Comparison of ENCODE assay signal across 8 mouse cellular contexts in genomic region chr17:43326726-43327700, GRCm38 (mm10). TPM values are rescaled to one million over a fixed set of nuclear protein-coding genes. Genes with fewer than 3 reads are reported as not detected.
A peak's percentile ranks its signal among the peaks of the same experiment; 100 is the strongest.
DNase-seq lines count a peak whose midpoint lies in the region; ATAC-seq and TF ChIP-seq lines count a peak whose summit lies in the region.

No protein-coding gene starts in this region.

- H3K4me3 ChIP-seq in embryonic facial prominence, embryonic 15.5 days (replicated peaks), result peak overlapping the region; percentile 34
- peak overlapping the region; percentile 49 for H3K4me3 ChIP-seq in heart, embryonic 16.5 days (ENCODE audit: low read length)
- no peak overlapping the region; the same call in 1 of the 2 replicates for H3K4me3 ChIP-seq in kidney, postnatal 0 days (replicated peaks; ENCODE audit: low read depth, low read length)
- peak overlapping the region; percentile 38 for H3K4me3 ChIP-seq in lung, embryonic 16.5 days (ENCODE audit: low read length)

- H3K9me3 ChIP-seq in embryonic facial prominence, embryonic 15.5 days (replicated peaks), result no peaks in the 10 kb centered on the region
- no peaks in the 10 kb centered on the region; the same call in 1 of the 2 replicates for H3K9me3 ChIP-seq in heart, embryonic 16.5 days (replicated peaks; ENCODE audit: control insufficient read depth, low read length)
- H3K9me3 ChIP-seq in kidney, postnatal 0 days (replicated peaks; ENCODE audit: low read length), result no peaks in the 10 kb centered on the region
- peaks cover 6% of the 10 kb centered on the region for H3K9me3 ChIP-seq in lung, embryonic 16.5 days (ENCODE audit: control insufficient read depth, low read length)

- no peaks in the 10 kb centered on the region for H3K27me3 ChIP-seq in embryonic facial prominence, embryonic 15.5 days
- H3K27me3 ChIP-seq in heart, embryonic 16.5 days (ENCODE audit: control insufficient read depth, insufficient read depth, low read length), result no peaks in the 10 kb centered on the region
- no peaks in the 10 kb centered on the region for H3K27me3 ChIP-seq in kidney, postnatal 0 days (ENCODE audit: insufficient read depth, low read length)
- H3K27me3 ChIP-seq in lung, embryonic 16.5 days (ENCODE audit: control insufficient read depth, insufficient read depth, low read depth, low read length), result no peaks in the 10 kb centered on the region

- WGBS in embryonic facial prominence, embryonic 15.5 days, result 13% methylated on average over 29 of the region's 29 CpGs
- WGBS in heart, embryonic 16.5 days, result 15% methylated on average over 29 of the region's 29 CpGs
- WGBS in kidney, postnatal 0 days, result 19% methylated on average over 28 of the region's 29 CpGs
- WGBS in lung, embryonic 16.5 days, result 13% methylated on average over 29 of the region's 29 CpGs

- H3K4me1 ChIP-seq in embryonic facial prominence, embryonic 15.5 days, result 0 out of 2 replicates have a peak, but pooled peaks cover 3% of the 10 kb centered on the region
- H3K4me1 ChIP-seq in heart, embryonic 16.5 days (ENCODE audit: control insufficient read depth, insufficient read depth, low read length), result peaks cover 7% of the 10 kb centered on the region
- H3K4me1 ChIP-seq in kidney, postnatal 0 days (replicated peaks; ENCODE audit: insufficient read depth, low read length), result 0 out of 2 replicates have a peak, but pooled peaks cover 7% of the 10 kb centered on the region
- peaks cover 12% of the 10 kb centered on the region for H3K4me1 ChIP-seq in lung, embryonic 16.5 days (replicated peaks; ENCODE audit: control insufficient read depth, insufficient read depth, low read length)

- peak; percentile 67 for ATAC-seq in embryonic facial prominence, embryonic 15.5 days (ENCODE audit: insufficient number of reproducible peaks, low FRiP score, low TSS enrichment, low read depth)
- ATAC-seq in heart, embryonic 16.5 days (replicated peaks; ENCODE audit: extremely low read depth, insufficient read depth, low FRiP score), result peak; percentile 87
- ATAC-seq in kidney, postnatal 0 days (replicated peaks; ENCODE audit: low FRiP score, low read depth), result peak; percentile 81
- ATAC-seq in lung, embryonic 16.5 days (ENCODE audit: low read depth), result peak; percentile 92
- ATAC-seq in activated CD4-positive, CD25-positive, alpha-beta regulatory T cell, adult 4 months, result no peak

- 0 out of 2 replicates have a peak overlapping the region, but pooled peaks have one; percentile 17 for H3K27ac ChIP-seq in embryonic facial prominence, embryonic 15.5 days (replicated peaks)
- H3K27ac ChIP-seq in heart, embryonic 16.5 days (ENCODE audit: low read length), result peak overlapping the region; percentile 66
- H3K27ac ChIP-seq in kidney, postnatal 0 days, result peak overlapping the region; percentile 52
- peak overlapping the region; percentile 62 for H3K27ac ChIP-seq in lung, embryonic 16.5 days (ENCODE audit: low read length)

- H3K9ac ChIP-seq in embryonic facial prominence, embryonic 15.5 days, result no peak overlapping the region
- peak overlapping the region; percentile 67 for H3K9ac ChIP-seq in heart, embryonic 16.5 days (ENCODE audit: low read length)
- H3K9ac ChIP-seq in kidney, postnatal 0 days (ENCODE audit: low read depth, low read length), result 0 out of 2 replicates have a peak overlapping the region, but pooled peaks have one; percentile 32
- H3K9ac ChIP-seq in lung, embryonic 16.5 days (ENCODE audit: low read length), result peak overlapping the region; percentile 58

- TF ChIP-seq CTCF in kidney, postnatal 0 days (IDR thresholded peaks at IDR 0.05; ENCODE audit: low read depth), result peak; percentile 80

- peak overlapping the region; percentile 57 for H3K4me2 ChIP-seq in embryonic facial prominence, embryonic 15.5 days (replicated peaks)
- peak overlapping the region; percentile 78 for H3K4me2 ChIP-seq in heart, embryonic 16.5 days (ENCODE audit: low read depth, low read length)
- H3K4me2 ChIP-seq in kidney, postnatal 0 days (ENCODE audit: low read length), result peak overlapping the region; percentile 58
- H3K4me2 ChIP-seq in lung, embryonic 16.5 days (ENCODE audit: low read depth, low read length), result peak overlapping the region; percentile 58

- H3K36me3 ChIP-seq in embryonic facial prominence, embryonic 15.5 days, result no peaks in the 10 kb centered on the region
- H3K36me3 ChIP-seq in heart, embryonic 16.5 days (ENCODE audit: control insufficient read depth, insufficient read depth), result no peaks in the 10 kb centered on the region
- H3K36me3 ChIP-seq in kidney, postnatal 0 days (ENCODE audit: insufficient read depth, low read length), result no peaks in the 10 kb centered on the region
- H3K36me3 ChIP-seq in lung, embryonic 16.5 days (ENCODE audit: control insufficient read depth, insufficient read depth, low read length), result no peaks in the 10 kb centered on the region

- DNase-seq in ES-CJ7 (ENCODE audit: low read depth, low spot score), result peak; percentile 85
- peak; percentile 54 for DNase-seq in adipocyte (ENCODE audit: low spot score)
- peak; percentile 97 for DNase-seq in kidney, postnatal 0 days (ENCODE audit: low spot score)
- DNase-seq in ovary, postnatal 14 days (ENCODE audit: low spot score), result peak; percentile 33

RNA-seq across cellular contexts. Expression of gene Adgrf5, which starts 33.2 kb away (rescaled TPM):
- 10.9 and 11.2 TPM in 2 replicates for polyA plus RNA-seq in embryonic facial prominence, embryonic 15.5 days (2015; fragmentation: Nextera tagmentation; extraction: Ambion mirVana)
- 21.5 and 26.3 TPM in 2 replicates for polyA plus RNA-seq in heart, embryonic 16.5 days (2015; fragmentation: Nextera tagmentation; extraction: Ambion mirVana)
- 15.4 and 17.3 TPM in 2 replicates for polyA plus RNA-seq in kidney, postnatal 0 days (2015; fragmentation: Nextera tagmentation; extraction: Ambion mirVana)
- 34.5 and 34.9 TPM in 2 replicates for polyA plus RNA-seq in lung, embryonic 16.5 days (2015; fragmentation: Nextera tagmentation; extraction: Ambion mirVana)
- under 1 TPM in 1 of 2 experiments, not detected in 1; 0.09 TPM for polyA plus RNA-seq in activated CD4-positive, CD25-positive, alpha-beta regulatory T cell, adult 4 months (2017; shearing (Covaris generic))

RNA-seq across cellular contexts. Expression of gene Adgrf1, which starts 56.9 kb away (rescaled TPM):
- polyA plus RNA-seq in embryonic facial prominence, embryonic 15.5 days (2015; fragmentation: Nextera tagmentation; extraction: Ambion mirVana), result 0.04 TPM in 2 replicates
- not detected in 2 replicates for polyA plus RNA-seq in heart, embryonic 16.5 days (2015; fragmentation: Nextera tagmentation; extraction: Ambion mirVana)
- 0.96 and 1.4 TPM in 2 replicates for polyA plus RNA-seq in kidney, postnatal 0 days (2015; fragmentation: Nextera tagmentation; extraction: Ambion mirVana)
- polyA plus RNA-seq in lung, embryonic 16.5 days (2015; fragmentation: Nextera tagmentation; extraction: Ambion mirVana), result not detected in 2 replicates
- polyA plus RNA-seq in activated CD4-positive, CD25-positive, alpha-beta regulatory T cell, adult 4 months (2017; shearing (Covaris generic)), result not detected

Comparison
In these comparisons a context has a peak if more than half of its experiments do, and no peak if none do; other contexts are left out.
1. DNase-seq: peak in every context shown above with its lines; median percentile 97 in kidney, postnatal 0 days; 85 in ES-CJ7; 54 in adipocyte; 33 in ovary, postnatal 14 days.
2. RNA of gene Adgrf5, which starts 33.2 kb away (polyA plus RNA-seq): 34.5 to 34.9 TPM in lung, embryonic 16.5 days, 21.5 to 26.3 TPM in heart, embryonic 16.5 days, 15.4 to 17.3 TPM in kidney, postnatal 0 days and 10.9 to 11.2 TPM in embryonic facial prominence, embryonic 15.5 days; 0.09 TPM in activated CD4-positive, CD25-positive, alpha-beta regulatory T cell, adult 4 months; every median in the first group is over 10 times any median in the second.
3. Peak in every context shown above with its lines, with median percentiles within 50 percentile points of each other: H3K27ac ChIP-seq and H3K4me2 ChIP-seq.